Mouse (Mus musculus) limb, embryonic 11.5 days (tissue): ENCODE measurements around the gene Clcf1. TPM values are rescaled to one million over a fixed set of nuclear protein-coding genes. Genes with fewer than 3 reads are reported as not detected.
A peak's percentile ranks its signal among the peaks of the same experiment; 100 is the strongest.

ENCODE experiments used
- ATAC-seq: fragments of 200-750 bp; cut with Nextera tagmentation; 2 replicates; pipeline ENCODE4 v1.8.0; 2017; ENCODE audit warnings: low read depth; ENCODE audit not compliant: insufficient number of reproducible peaks, low FRiP score, low TSS enrichment
- DNase-seq: peaks from one replicate; pipeline ENCODE4 v3.0.0-alpha.2; 2015; ENCODE audit warnings: low spot score
- H3K27ac ChIP-seq: fragments of 300-500 bp; sonication (generic); replicated peaks from 2 replicates; pipeline ENCODE4 v1.5.1; 2014; ENCODE audit warnings: low read depth, mild to moderate bottlenecking, low read length
- H3K27me3 ChIP-seq: fragments of 300-500 bp; sonication (generic); 2 replicates; pipeline ENCODE4 v1.6.1; 2014; ENCODE audit warnings: mild to moderate bottlenecking, low read length, mixed read lengths; ENCODE audit not compliant: control insufficient read depth, insufficient read depth
- H3K36me3 ChIP-seq: fragments of 300-500 bp; sonication (generic); 2 replicates; pipeline ENCODE4 v1.6.1; 2014; ENCODE audit warnings: mild to moderate bottlenecking, low read length, moderate library complexity, mixed read lengths; ENCODE audit not compliant: control insufficient read depth, insufficient read depth
- H3K4me1 ChIP-seq: fragments of 300-500 bp; sonication (generic); 2 replicates; pipeline ENCODE4 v1.6.1; 2014; ENCODE audit warnings: low read length, mixed read lengths; ENCODE audit not compliant: control insufficient read depth, insufficient read depth
- H3K4me2 ChIP-seq: fragments of 300-500 bp; sonication (generic); 2 replicates; pipeline ENCODE4 v1.6.1; 2014; ENCODE audit warnings: low read depth, mild to moderate bottlenecking, moderate library complexity; ENCODE audit not compliant: severe bottlenecking
- H3K4me3 ChIP-seq: fragments of 300-500 bp; sonication (generic); 2 replicates; pipeline ENCODE4 v1.5.1; 2014; ENCODE audit warnings: low read depth, low read length
- H3K9ac ChIP-seq: fragments of 300-500 bp; sonication (generic); 2 replicates; pipeline ENCODE4 v1.6.1; 2014; ENCODE audit warnings: mild to moderate bottlenecking, low read length
- H3K9me3 ChIP-seq: fragments of 300-500 bp; sonication (generic); 2 replicates; pipeline ENCODE4 v1.6.1; 2016; ENCODE audit warnings: low read length; ENCODE audit not compliant: control insufficient read depth
- WGBS: fragments of 180-500 bp; shearing (Covaris S2); extraction: QIAGEN DNeasy Blood & Tissue Kit; methylation state at CpG from one replicate; pipeline ENCODE4 v1.1.7; 2014; 5-methylcytosine and 5-hydroxymethylcytosine counted together
- polyA plus RNA-seq: library from polyadenylated mRNA; unstranded; fragments of >200 nt; fragmentation: Nextera tagmentation; extraction: Ambion mirVana; gene quantifications from 2 replicates; pipeline ENCODE4 v1.2.1, GENCODE M21; 2014

Gene Clcf1
- polyA plus RNA-seq, 1 experiment from 2014 or later, result 5.0 TPM

- peak within 1 kb of the TSS; percentile 98 for H3K4me3 ChIP-seq
- peaks cover 15% of the 10 kb centered on the region for H3K4me1 ChIP-seq
- H3K4me2 ChIP-seq, result peak within 1 kb of the TSS; percentile 84
- DNase-seq (no peak), ATAC-seq (no peak)
- no peaks in the 10 kb centered on the region for H3K27me3 ChIP-seq
- H3K36me3 ChIP-seq, result peaks cover 22% of the 10 kb centered on the region
- no peaks in the 10 kb centered on the region for H3K9me3 ChIP-seq
- peak within 1 kb of the TSS; percentile 85 for H3K27ac ChIP-seq
- 73% methylated on average over 3 of the region's 4 CpGs for WGBS
- peak within 1 kb of the TSS; percentile 94 for H3K9ac ChIP-seq
These were observed 23.2 kb upstream of the Clcf1 start, which contains the start of gene Tbc1d10c for GRCm38 (mm10) chr19:4190831-4191334. Gene Tbc1d10c, minus strand, starts transcription at chr19:4191284.

GRCm38 (mm10) chr19:4191528-4192250 lies 22.3 kb upstream of the Clcf1 start, which contains the start of gene Ppp1ca:
Gene Ppp1ca, plus strand, starts transcription at chr19:4192065.
- WGBS, result 5% methylated on average over 37 of the region's 47 CpGs
- peaks cover 30% of the 10 kb centered on the region for H3K36me3 ChIP-seq
- H3K9me3 ChIP-seq, result no peaks in the 10 kb centered on the region
- H3K4me2 ChIP-seq, result peak within 1 kb of the TSS; percentile 84
- H3K9ac ChIP-seq, result peak within 1 kb of the TSS; percentile 94
- peak; percentile 98 for DNase-seq
- peak; percentile 88 for ATAC-seq
- peak within 1 kb of the TSS; percentile 85 for H3K27ac ChIP-seq
- H3K27me3 ChIP-seq, result no peaks in the 10 kb centered on the region
- peaks cover 17% of the 10 kb centered on the region for H3K4me1 ChIP-seq
- H3K4me3 ChIP-seq, result peak within 1 kb of the TSS; percentile 98

- Histone ChIP-seq H3K27me3 (no peaks in the 10 kb centered on the region), H3K36me3 (peaks cover 36% of the 10 kb centered on the region), H3K4me2 (peak overlapping the region; percentile 84), H3K27ac (peak overlapping the region; percentile 85), H3K4me1 (peaks cover 17% of the 10 kb centered on the region), H3K9me3 (no peaks in the 10 kb centered on the region), H3K4me3 (peak overlapping the region; percentile 98), H3K9ac (peak overlapping the region; percentile 94)
- 1% methylated on average over 49 of the region's 52 CpGs for whole genome bisulfite sequencing
- no peak for DNase-seq
- ATAC-seq, result no peak
These were observed 21.6 kb upstream of the Clcf1 start for GRCm38 (mm10) chr19:4192251-4192985.

- Histone ChIP-seq H3K9ac (peak overlapping the region; percentile 94), H3K9me3 (no peaks in the 10 kb centered on the region), H3K4me1 (peaks cover 17% of the 10 kb centered on the region), H3K27me3 (no peaks in the 10 kb centered on the region), H3K36me3 (peaks cover 36% of the 10 kb centered on the region), H3K4me2 (peak overlapping the region; percentile 84), H3K4me3 (peak overlapping the region; percentile 98), H3K27ac (no peak overlapping the region)
- DNase-seq (no peak), ATAC-seq (no peak)
- 61% methylated on average over 6 of the region's 6 CpGs for WGBS
These were observed 20.9 kb upstream of the Clcf1 start for GRCm38 (mm10) chr19:4193129-4193528.

- Histone ChIP-seq H3K36me3 (peaks cover 36% of the 10 kb centered on the region), H3K4me2 (no peak overlapping the region), H3K9me3 (no peaks in the 10 kb centered on the region), H3K27me3 (no peaks in the 10 kb centered on the region), H3K4me3 (no peak overlapping the region), H3K4me1 (peaks cover 17% of the 10 kb centered on the region), H3K27ac (no peak overlapping the region), H3K9ac (no peak overlapping the region)
- 88% methylated on average over 8 of the region's 8 CpGs for WGBS
- ATAC-seq (no peak), DNase-seq (no peak)
These were observed 19.9 kb upstream of the Clcf1 start for GRCm38 (mm10) chr19:4194021-4194724.

- no peak overlapping the region for H3K4me3 ChIP-seq
- no peak overlapping the region for H3K27ac ChIP-seq
- ATAC-seq, result no peak
- H3K4me1 ChIP-seq, result peaks cover 17% of the 10 kb centered on the region
- H3K36me3 ChIP-seq, result peaks cover 39% of the 10 kb centered on the region
- WGBS, result 81% methylated on average over 12 of the region's 12 CpGs
- no peaks in the 10 kb centered on the region for H3K9me3 ChIP-seq
- H3K4me2 ChIP-seq, result no peak overlapping the region
- H3K9ac ChIP-seq, result no peak overlapping the region
- H3K27me3 ChIP-seq, result no peaks in the 10 kb centered on the region
- DNase-seq, result no peak
These were observed 19.0 kb upstream of the Clcf1 start for GRCm38 (mm10) chr19:4194776-4195650.

GRCm38 (mm10) chr19:4196048-4196447 lies 18.0 kb upstream of the Clcf1 start:
- ATAC-seq (no peak), DNase-seq (no peak)
- Histone ChIP-seq H3K9ac (no peak overlapping the region), H3K27ac (no peak overlapping the region), H3K4me3 (no peak overlapping the region), H3K4me2 (no peak overlapping the region), H3K36me3 (peaks cover 39% of the 10 kb centered on the region), H3K9me3 (no peaks in the 10 kb centered on the region), H3K27me3 (no peaks in the 10 kb centered on the region), H3K4me1 (peaks cover 24% of the 10 kb centered on the region)
- WGBS, result 63% methylated on average over 2 of the region's 2 CpGs
